Mouse (Mus musculus): ENCODE measurements around the gene Sipa1l1. TPM values are rescaled to one million over a fixed set of nuclear protein-coding genes. Genes with fewer than 3 reads are reported as not detected.

Gene Sipa1l1
- polyA plus RNA-seq, 1 experiment, result 181 TPM

DNA sequence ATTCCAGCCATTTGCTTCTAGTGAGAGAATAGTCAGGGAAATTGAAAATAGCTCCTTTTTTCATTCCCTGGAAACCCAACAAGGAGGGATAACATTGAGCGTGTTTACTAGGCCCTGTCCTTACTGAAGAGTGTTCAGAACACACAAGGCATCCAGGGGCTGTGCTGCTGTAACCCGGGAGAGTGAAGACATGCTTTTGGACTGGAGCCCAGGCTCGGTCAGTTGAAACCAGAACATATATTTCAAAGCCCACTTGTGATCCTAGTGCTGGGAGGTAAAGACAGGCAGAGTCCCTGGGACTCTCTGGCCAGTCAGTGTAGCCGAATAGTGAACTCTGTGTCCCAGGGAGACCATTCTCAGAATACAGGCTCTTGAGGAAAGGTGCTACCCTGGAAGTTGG is 68.8 kb downstream of the Sipa1l1 start:
- DNase-seq (ENCODE audit: extremely low spot score in 1 of 2, low spot score in 1 of 2), result no peak

DNA sequence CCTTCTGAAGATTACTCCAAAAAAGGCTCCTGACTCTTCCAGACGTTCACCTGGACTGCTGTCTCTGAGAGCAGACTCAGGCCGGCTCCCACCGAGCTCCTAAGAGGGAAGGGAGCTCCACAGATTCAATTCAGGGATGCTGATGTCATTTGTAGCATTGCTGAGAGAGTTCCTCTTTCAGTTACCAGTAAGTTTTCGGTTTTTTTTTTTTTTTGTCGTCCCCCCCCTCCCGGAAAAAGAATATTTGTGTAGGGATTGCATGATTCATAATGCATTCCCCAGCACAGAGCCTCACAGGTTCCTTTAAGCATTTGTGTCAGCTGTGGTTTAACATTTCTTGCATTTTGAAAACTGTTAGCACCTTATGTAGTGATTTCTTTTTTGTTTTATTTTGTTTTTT is 71.6 kb downstream of the Sipa1l1 start:
- DNase-seq (ENCODE audit: extremely low spot score in 1 of 2, low spot score in 1 of 2), result no peak

DNA sequence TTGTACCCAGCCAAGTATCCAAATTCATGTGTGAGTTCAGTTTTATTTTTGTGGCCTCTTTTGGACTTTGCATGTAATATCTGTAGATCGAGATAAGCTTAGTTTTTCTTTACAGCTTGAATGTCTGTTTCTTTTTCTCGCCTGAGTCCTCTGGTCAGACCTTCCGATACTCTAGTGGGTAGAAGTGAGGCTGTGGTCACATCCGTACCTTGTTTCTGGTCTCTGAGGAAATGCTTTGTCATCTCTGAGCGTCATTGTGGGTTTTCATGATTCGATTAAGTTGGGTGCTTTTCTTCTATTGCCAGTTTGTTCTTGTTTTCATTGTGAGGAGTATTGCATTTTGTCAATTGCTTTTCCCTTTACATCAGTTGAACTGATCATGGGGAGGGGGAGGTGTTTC is 76.1 kb downstream of the Sipa1l1 start:
- DNase-seq (ENCODE audit: extremely low spot score in 1 of 2, low spot score in 1 of 2), result no peak

DNA sequence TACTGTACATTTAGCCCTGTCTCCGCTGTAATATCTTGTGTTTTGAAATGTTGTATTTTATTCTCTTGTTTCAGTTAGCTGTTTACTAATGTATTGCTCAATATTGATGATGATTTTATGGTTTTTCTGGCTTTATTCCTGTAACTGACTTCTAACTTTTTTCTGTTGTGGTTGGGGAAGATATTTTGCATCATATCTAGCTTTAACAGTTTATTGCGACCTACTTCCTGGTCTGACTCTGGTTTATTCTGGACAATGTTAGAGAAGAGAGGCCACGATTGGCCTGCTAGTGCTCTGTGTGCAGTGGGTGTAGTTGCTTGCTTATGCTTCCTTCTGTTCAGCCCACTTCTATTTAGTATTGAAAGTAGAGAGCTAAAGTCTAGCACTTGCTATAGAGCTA is 77.3 kb downstream of the Sipa1l1 start:
- DNase-seq (ENCODE audit: extremely low spot score in 1 of 2, low spot score in 1 of 2), result no peak

DNA sequence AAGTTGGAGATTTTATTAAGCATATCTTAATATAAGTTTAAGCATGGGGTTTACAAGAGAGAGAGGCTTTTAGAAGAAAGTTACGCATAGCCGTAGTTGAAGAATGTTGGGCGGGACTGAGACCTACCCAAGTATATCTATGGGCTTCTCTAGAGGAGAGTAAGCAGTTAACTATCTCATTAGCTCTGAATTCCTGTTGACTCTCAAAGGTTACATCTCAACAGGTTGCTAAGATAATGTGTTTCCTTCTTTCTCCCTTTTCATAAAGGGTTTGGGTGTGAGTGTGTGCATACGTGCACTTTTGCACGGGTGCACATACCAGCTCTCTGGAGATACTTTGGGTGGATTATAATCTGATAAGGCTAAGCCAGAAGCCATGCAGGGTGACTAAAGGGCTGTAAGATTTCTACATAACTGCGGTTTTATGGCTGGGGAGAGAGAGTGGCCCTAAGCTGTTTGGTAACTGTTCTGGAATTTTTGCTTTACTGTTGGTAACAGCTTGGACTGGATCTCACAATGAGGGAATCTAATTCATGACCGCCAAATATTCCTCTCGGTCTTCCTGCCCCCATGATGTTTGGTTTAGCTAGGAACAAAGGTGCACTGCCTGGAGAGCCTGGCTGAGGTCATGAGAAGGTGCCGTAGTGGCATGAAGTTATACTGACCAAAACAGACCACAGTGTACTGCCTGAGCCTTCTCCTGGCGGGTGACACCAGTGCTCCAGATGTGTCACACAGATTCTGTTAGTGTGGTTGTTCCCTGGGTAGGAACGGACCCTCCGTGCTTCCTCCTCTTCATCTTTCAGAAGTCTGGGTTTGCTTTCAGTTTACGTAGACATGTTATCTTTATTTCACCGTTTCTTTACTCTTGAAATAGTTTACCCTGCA is 78.5 kb downstream of the Sipa1l1 start:
- no peak for DNase-seq (ENCODE audit: extremely low spot score in 1 of 2, low spot score in 1 of 2)

DNA sequence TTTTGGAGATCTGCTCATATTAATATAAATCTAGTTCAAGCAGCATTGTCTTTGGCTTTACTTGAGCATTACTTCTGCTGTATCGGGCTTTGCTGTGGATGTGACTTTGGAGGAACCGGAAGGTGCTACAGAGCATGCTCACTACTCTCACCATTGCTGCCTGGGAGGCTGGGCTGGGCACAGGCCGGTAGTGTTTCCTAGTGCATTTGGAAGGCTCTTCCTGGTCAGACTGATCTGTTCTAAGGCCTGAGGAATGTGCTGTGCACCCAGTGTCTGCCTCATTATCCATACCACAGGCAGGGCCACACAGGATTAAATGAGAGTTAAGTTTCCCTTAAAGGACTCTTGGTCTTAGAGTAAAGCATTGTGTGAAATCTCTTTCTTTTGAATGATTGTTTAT is 79.4 kb downstream of the Sipa1l1 start:
- DNase-seq (ENCODE audit: extremely low spot score in 1 of 2, low spot score in 1 of 2), result no peak

DNA sequence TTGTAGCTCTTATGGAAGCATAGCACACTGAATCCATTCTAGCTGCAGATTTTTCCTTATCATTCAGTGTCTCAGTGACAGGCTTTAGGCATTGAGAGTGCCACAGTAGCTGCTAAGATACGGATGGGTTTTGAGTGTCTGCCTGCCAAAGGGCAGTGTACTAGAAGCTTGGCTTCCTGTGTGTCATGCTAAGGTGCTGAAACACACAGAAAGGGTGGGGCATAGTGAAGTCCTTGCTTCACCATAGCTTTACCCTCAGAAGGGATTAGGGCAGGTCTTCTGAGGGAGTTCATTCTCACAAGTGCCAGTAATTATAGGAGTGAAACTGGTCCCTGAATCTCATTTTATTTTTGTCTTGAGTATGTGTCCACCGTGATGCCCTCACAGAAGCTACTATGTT is 82.2 kb downstream of the Sipa1l1 start:
- DNase-seq (ENCODE audit: extremely low spot score in 1 of 2, low spot score in 1 of 2), result no peak

DNA sequence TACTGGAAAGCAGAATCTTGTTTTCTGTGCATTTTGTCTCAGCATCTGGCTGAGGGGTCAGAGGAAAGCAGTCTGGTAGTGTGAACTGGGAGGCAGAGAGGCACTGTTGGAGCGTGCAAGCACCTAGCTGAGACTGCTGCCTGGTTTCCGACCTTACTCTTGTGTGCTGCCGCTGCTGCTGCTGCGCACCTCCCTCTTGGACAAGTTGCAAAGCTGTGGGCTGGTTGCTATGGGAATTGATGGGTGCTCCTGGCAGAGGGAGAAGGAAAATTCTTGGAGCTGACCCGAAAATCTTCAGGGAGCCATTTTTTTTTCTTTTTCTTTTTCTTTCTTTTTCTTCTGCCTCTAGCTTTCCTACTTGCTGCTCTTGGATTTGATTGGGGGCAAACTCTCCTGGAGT is 85.0 kb downstream of the Sipa1l1 start:
- DNase-seq (ENCODE audit: extremely low spot score in 1 of 2, low spot score in 1 of 2), result peak; percentile 50 to 81

DNA sequence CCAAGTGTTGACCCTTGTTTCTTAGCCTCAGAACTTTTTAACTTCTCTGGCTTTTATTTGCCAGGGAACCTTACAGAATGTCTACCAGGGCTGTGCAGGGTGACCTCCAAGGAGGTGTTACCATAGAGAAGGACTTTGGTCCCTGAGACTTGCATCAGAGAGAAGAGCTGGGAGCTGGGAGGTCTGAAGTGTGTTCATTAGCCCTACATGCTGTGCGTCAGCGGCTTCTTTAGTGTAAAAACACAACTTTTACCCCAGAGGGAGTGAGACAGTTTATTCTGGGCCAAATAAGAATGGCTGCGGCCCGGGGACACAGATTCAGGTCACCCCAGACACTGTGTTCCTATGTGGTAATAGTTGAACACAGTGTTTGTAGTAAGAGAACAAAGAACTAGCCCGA is 86.9 kb downstream of the Sipa1l1 start:
- DNase-seq (ENCODE audit: extremely low spot score in 1 of 2, low spot score in 1 of 2), result no peak

DNA sequence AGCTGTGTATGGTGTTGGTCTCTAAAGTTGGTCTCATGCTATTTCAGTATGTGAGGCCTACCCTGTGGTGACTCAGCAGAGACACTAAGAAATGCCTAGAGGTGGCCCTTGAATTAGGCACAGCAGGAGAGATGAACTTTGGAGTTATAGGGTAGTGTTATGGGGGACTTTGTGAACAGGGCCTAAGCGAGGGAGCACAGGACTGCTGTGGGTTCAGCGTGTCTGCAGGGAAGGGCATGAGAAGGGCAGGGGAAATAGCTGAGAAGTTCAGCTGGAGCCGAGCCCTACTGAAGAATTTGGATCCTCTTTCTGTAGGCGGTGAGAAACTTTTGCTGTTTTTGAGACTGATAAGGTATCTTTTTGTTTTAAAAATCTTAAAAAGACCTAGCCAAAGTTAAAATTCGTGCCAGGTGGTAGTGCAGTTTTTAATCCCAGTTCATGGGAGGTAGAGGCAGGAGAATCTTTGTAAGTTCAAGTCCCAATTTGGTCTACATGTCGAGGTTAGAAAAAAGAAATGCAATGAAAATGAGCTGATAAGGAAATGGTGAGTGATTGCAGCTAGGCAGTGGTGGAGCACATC is 87.9 kb downstream of the Sipa1l1 start:
- DNase-seq (ENCODE audit: extremely low spot score in 1 of 2, low spot score in 1 of 2), result no peak

DNA sequence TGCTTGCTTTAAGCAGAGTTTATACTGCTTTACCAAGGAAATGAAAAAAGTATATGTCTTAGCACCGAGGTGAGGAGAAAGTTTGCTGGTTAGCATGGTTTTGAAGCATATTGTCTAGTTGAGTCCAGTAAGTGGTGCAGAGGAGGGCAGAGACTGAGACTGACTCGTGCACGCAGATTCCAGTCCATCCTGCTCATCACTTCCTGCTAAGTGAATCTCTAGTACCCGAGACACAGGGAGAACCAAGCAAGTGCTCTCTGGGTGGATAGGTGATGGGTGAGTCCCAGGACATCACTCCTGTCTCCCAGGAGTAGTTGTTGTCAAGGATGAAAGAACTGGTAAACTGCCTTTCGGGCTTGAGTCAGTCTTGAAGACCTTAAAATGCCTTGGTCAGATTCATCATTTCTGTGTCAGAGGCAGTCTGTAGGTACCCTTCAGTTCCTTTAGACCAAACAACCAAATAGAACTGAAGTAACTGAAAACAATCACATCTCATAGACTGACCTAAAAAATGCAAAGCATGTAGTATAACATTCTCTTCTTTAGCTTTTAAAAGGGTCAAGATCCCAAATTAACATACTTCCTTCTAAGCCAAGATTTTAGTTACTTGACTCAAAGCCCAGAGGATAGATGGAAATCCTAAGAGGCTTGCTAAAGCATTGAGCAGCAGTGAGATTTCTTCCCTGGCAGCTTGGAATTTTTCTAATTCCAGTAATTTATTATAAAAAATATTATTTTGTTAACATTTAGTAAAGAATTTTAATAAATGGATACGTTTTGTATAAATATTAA is 89.1 kb downstream of the Sipa1l1 start:
- DNase-seq (ENCODE audit: extremely low spot score in 1 of 2, low spot score in 1 of 2), result no peak

DNA sequence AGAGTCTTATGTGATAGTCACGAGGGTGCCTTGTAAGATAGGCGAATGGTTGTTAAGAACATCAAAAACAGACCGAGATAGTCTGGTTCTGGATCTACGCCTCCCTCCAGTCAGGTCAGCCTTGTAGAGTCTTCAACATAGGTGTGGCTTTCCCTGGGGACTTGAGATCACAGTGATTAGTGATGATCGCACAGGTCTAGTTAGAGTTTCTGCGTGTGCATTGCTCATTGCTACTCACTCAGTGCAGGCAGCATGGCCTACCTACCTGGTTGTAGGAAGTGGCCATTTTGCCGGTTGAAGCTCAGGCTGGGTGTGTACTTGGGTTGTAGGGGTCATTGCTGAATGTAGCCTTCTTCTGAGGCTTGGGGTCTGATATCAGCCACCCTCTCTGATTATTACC is 94.3 kb downstream of the Sipa1l1 start:
- DNase-seq (ENCODE audit: extremely low spot score in 1 of 2, low spot score in 1 of 2), result no peak

DNA sequence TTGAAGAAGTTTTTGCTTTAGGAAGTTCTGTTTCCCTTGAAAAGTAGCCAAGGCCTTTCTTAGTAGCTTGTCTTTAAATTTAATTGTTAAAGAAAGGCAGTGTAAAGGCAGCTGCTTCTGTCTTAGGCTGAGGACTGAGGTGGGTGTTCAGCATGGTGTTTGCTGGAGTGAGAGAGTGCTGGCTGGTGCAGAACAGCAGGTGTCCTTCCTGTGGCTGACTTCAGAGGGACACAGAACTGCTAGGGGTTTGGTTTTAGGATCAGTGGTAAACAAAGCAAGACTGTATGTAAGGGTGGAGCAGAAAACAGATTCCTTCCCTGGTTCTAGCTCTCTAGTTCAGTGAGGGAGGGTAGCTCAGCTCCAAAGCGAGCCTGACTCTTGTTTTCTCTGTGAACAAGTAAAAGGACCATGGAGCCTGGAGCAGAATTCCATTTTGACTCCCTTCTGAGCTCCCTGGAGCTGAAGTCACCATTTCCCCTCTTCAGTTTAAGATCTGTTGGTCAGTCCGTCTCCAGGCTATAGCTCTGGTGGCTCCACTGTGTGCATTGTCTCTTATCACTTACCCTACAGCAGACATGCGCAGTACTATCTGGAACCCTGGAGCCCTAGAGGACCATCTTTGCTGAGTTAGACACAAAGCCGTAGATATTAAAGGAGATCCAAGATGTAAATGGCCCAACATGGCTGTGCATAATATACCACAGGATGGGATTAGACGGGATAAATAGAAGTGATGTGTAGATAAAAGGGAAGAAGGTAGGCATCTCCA is 95.1 kb downstream of the Sipa1l1 start:
- no peak for DNase-seq (ENCODE audit: extremely low spot score in 1 of 2, low spot score in 1 of 2)

DNA sequence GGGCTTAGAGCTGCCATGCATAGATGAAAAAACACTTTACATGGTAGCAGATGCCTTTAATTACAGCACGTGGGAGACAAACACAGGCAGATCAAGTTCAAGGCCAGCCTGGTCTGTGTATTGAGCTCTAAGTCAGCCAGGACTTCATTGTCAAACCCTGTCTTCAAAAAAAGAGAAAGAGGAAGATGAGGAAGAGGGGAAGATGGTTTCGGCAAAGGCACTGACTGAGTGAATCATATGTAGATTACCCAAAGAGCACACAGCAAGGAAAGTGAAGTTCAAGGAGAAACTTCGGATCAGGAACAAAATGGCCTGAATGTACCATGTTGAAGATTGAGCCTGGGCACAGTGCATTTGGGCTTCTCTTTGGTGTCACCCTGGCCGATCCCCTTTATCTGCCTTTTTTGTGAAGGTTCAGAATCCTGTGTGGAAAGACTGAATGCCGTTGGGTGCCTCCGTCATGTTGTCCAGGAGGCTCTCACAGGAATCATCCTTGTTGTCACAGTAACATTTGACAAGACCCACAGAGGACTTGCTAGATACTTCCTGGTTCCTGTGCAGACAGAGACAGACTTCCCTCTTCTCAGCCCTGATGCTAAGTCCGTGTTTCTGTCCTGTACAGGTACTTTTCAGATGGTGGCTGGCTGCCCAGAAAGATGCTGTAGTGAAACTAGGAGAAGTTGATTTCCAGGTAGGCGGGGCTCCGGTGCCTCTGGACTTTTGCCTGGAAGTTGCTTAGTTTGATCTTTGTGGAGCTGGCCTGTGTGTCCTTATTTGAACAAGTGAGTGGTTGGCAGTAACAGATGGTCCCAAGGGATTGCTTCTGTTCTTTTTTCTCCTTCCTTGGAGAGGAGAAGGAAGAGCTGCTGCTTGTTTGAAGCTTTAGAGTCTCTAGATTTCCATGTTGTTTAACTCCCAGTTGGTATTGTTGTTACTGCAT is 96.5 kb downstream of the Sipa1l1 start:
- peak; percentile 36 to 68 for DNase-seq (ENCODE audit: extremely low spot score in 1 of 2, low spot score in 1 of 2)

DNA sequence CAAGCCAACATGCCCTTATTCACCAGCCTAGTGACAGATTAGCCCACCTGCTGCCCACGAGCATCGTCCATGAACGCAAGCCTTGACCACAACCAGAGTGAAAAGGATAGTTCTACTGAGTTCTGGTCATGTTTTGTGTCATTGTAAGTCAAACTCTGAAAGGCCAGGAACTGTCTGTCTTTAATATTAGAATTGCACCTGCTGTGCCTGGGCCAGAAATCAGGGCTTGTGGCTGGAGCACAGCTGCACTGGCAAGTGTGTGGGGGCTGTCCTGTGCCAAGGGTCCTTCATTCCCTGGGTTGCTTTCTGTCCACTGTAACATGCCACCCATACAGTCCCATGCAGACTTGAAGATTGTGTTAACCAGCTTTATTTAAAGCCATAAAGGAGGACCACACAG is 102.3 kb downstream of the Sipa1l1 start:
- no peak for DNase-seq (ENCODE audit: extremely low spot score in 1 of 2, low spot score in 1 of 2)

DNA sequence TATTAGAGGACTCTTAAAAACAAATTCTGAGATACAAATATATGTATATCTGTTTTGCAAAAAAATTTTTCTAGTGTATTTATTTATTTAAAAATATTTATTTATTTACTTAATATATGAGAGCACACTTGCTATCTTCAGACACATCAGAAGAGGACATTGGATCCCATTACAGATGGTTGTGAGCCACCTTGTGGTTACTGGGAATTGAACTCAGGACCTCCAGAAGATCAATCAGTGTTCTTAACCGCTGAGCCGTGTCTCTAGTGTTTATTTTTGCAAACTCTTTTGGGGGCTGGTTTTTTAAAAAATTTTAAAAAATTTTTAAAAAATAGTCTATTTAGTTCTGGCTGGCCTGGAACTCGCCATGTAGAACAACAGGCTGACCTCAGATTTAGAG is 104.4 kb downstream of the Sipa1l1 start:
- no peak for DNase-seq (ENCODE audit: extremely low spot score in 1 of 2, low spot score in 1 of 2)

DNA sequence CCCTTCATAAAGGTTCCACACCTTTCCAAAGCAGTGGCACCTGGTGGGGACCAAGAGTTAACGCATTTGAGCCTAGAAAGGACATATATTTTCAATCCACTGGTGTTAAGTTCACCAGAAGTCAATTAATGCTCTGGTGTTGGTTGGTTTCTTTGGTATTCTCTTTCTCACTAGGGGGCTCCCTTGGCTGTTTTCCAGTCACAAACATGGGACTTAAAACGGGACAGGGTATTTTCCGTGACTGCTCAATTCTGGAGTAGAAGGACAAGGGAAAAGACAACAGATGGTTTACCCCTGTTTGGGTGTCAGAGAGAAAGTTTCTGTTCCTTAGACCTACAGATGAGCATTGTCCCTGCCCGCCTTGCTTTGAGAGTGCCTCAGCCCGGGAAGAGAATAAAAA is 105.5 kb downstream of the Sipa1l1 start:
- no peak for DNase-seq (ENCODE audit: extremely low spot score in 1 of 2, low spot score in 1 of 2)

DNA sequence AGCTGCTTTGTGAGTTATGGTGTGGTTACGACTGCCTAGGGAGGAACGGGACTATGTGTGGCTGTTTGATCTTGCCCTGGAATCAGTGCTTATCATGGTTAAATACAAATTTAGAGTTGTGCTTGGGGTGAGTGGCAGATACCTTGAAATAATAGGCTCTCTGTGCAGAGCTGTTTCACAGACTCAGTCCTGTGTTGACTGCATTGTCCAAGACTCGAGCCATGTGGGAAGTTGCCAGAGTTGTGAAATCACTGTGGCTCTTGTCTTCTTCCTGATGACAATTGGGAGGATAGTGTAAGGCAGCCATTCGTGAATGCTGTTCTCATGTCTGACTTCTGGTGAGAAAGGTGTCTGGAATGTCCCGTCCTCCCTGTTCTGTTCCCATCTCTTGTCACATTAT is 106.6 kb downstream of the Sipa1l1 start:
- no peak for DNase-seq (ENCODE audit: extremely low spot score in 1 of 2, low spot score in 1 of 2)

DNA sequence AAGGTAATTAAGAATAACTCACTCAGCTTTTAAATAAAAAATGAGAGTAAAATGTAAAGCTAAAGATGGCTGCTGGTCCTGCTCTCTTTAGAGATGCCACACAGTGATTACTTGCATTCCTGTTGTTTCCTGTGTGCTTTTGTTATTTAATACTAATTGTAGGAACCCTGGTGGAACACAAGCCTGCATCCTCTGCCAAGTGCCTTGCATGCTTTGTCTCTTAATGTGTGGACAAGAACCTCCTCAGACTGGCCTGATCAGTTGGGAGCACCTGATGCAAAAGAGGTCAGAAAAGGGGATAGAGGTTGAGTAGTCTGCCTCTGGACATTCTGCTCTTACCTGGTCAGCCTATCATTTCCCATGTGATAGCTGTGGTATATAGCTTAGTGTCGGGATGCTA is 107.5 kb downstream of the Sipa1l1 start:
- no peak for DNase-seq (ENCODE audit: extremely low spot score in 1 of 2, low spot score in 1 of 2)

DNA sequence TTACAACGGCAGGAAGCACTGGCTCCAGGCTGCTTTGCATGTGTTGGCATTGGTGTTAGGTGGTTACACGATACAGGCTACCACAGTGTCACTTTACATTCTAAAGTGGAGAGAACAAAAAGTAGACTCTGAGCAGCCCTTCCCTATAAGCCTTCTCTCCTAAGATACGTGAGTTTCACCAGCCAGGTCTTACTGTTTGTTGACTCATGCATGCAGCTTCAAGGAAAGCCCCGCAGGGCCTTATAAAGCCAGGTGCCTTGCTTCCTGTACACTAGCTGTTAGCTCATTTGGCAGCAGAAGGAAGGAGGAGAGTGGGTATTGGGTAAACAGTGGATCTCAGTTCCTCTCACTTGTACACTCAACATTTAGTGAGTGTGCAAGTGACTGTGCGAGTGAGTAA is 115.5 kb downstream of the Sipa1l1 start:
- no peak for DNase-seq (ENCODE audit: extremely low spot score in 1 of 2, low spot score in 1 of 2)

All from frontal cortex, adult 2 months (tissue).